Mouse (Mus musculus) bone marrow, adult 2 months (tissue): ENCODE measurements at regions not wholly inside any gene's neighbourhood (a gene's known extent, or its start where the extent isn't known, plus 50 kb on each side); places are given as distances from the start of the nearest gene placed in this dataset.
A peak's percentile ranks its signal among the peaks of the same experiment; 100 is the strongest.
"Not testable (repeated sequence)": the region's sequence is repeated elsewhere in the genome, so short reads cannot be mapped to it uniquely, and the experiment has no call there.

Experiments used
- H3K27ac ChIP-seq: fragments of 200-500 bp; 2 replicates; pipeline ENCODE4 v1.5.1; 2012; ENCODE audit warnings: low read depth, mild to moderate bottlenecking, control low read depth, inconsistent platforms, low read length; ENCODE audit not compliant: control insufficient read depth, poor library complexity, insufficient read depth
- H3K4me1 ChIP-seq: fragments of 200-500 bp; 2 replicates; pipeline ENCODE4 v1.6.1; 2011; ENCODE audit warnings: low read length; ENCODE audit not compliant: control insufficient read depth, insufficient read depth
- H3K4me3 ChIP-seq: fragments of 200-500 bp; replicated peaks from 2 replicates; pipeline ENCODE3; 2011; ENCODE audit warnings: mild to moderate bottlenecking, low read depth, low read length, control low read depth; ENCODE audit not compliant: control insufficient read depth
- CTCF ChIP-seq: fragments of 200-500 bp; IDR thresholded peaks from 2 replicates; pipeline ENCODE4 v1.5.1; 2011; ENCODE audit warnings: low read length, control low read depth; ENCODE audit not compliant: control insufficient read depth, insufficient read depth
- POLR2A ChIP-seq: fragments of 200-500 bp; IDR thresholded peaks from 2 replicates; pipeline ENCODE4 v1.6.1; 2011; ENCODE audit warnings: low read depth, mild to moderate bottlenecking, control low read depth, low read length, borderline replicate concordance; ENCODE audit not compliant: control insufficient read depth
- WGBS: fragments of 180-500 bp; shearing (Covaris S2); methylation state at CpG from one replicate; pipeline ENCODE4 v1.1.7; 2018; 5-methylcytosine and 5-hydroxymethylcytosine counted together

DNA sequence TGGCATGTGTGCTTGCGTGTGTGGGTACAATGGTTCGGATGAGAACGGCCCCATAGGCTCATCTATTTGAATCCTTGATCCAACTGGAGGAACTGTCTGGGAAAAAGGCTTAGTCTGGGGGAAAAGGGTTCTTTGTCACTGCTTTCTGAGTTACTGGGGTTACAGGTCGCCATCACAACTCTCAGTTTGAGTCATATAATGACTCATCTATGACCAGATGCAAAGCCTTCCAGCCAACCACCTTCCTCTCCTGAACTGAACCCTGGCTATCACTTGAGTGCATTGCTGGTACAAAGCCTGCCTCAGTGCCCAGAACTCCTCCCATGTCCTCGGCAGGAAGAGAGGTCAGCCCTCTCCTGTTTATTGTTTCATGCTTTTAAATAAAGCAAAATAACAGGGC, 92.2 kb upstream of the Spata13 start:
- H3K4me3 ChIP-seq, result no peak overlapping the region

GRCm38 (mm10) chr14:60544767-60545166, 89.0 kb upstream of the Spata13 start:
- TF ChIP-seq POLR2A (no peak), CTCF (no peak)
- H3K27ac ChIP-seq, result no peak overlapping the region
- no peak overlapping the region for H3K4me3 ChIP-seq
- H3K4me1 ChIP-seq, result no peaks in the 10 kb centered on the region

More for the DNA sequence above, 92.2 kb upstream of the Spata13 start:
- WGBS, result 80% methylated on average over 5 of the region's 5 CpGs
- TF ChIP-seq POLR2A (no peak), CTCF (no peak)
- Histone ChIP-seq H3K4me1 (no peaks in the 10 kb centered on the region), H3K27ac (no peak overlapping the region)

DNA sequence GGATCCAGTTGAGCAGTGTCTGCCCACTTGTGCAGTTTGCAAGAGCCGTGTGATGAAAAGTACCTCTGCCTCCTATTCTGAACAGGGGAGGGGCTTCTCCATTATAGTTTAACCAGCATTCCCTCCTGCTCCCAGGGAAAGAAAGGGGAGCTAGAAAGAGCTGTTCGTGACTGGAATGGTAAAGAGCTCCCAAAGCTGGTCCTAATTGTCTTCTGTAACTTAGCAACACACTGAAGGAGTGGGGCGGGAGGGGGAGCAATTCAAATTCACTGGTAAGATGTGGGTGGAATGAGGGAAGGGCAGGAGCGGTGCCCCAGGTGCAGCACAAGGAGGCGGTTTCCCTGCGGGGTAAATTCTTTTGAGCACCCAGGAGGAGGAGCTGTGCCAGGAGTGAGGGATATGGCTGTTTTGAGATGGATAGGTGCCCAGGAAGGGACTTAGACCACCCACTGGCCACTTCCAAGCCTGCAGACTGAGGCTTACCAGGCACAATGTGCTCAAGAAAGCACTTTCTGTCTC, 79.5 kb upstream of the Spata13 start:
- 56% methylated on average over 6 of the region's 6 CpGs for WGBS
- H3K27ac ChIP-seq, result no peak overlapping the region
- TF ChIP-seq CTCF (no peak), POLR2A (no peak)
- H3K4me3 ChIP-seq, result no peak overlapping the region
- H3K4me1 ChIP-seq, result no peaks in the 10 kb centered on the region

DNA sequence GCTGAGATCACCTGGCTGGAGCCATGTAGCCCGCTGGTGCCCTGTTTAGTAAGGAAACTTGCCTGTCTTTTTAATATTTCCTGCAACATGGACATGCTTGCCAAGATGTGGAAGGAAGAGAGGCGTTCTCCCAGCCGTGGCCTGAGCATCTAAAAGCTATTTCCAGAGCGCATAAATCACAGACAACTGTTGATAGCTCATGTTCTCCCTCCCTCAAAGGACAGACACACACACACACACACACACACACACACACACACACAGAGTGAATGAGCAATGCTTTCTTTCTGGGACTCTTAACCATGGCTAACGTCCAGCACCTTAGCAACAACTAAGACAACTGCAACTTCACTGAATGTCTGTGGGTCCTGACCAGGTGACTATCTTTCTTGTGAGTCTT, 77.3 kb upstream of the Spata13 start:
- WGBS, result 60% methylated on average over 5 of the region's 5 CpGs
- Histone ChIP-seq H3K27ac (no peak overlapping the region), H3K4me3 (no peak overlapping the region), H3K4me1 (no peaks in the 10 kb centered on the region)
- TF ChIP-seq CTCF (no peak), POLR2A (no peak)

DNA sequence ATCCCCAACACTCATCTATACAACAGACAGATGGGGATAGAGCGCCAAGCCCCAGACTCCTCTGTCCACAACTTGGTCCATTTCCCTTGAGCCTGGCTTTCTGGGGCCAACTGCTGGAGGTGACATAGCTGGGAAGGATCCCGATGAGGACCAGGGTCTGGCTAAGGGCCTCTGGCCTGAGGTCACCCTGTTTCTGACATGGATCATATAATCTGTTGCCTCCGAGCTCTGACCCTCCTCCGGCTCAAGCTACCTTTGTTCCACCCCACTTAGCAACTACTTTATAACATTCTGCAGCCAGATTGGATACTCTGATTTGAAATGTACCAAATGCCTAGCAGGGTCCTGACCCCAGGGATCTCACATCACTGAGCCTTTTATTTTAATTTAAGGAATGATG, 76.8 kb upstream of the Spata13 start:
- WGBS, result 80% methylated on average over 4 of the region's 4 CpGs
- Histone ChIP-seq H3K4me3 (no peak overlapping the region), H3K27ac (no peak overlapping the region), H3K4me1 (no peaks in the 10 kb centered on the region)
- no peak for TF ChIP-seq CTCF

DNA sequence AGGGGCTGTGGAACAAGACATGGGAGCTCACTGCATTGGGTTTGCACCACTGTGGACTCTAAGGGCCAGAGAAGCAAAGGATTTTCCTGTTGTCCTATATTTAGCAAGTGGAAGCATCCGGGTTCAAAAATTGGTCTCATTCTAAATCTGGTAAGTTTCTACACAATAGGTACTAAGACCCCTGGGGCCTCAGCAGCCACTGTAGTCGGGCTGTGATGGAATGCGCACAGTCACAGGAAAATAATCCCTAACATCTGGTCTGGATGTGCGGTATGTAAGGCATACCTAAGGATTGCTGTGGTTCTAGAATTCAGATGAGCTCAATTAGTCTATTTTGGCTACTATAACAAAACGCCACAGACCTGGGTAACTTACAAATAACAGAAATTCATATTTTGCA, 74.4 kb upstream of the Spata13 start:
- no peak overlapping the region for H3K4me3 ChIP-seq
- H3K27ac ChIP-seq, result no peak overlapping the region
- TF ChIP-seq CTCF, result no peak
- TF ChIP-seq POLR2A, result no peak
- 76% methylated on average over 5 of the region's 5 CpGs for WGBS
- H3K4me1 ChIP-seq, result no peaks in the 10 kb centered on the region

DNA sequence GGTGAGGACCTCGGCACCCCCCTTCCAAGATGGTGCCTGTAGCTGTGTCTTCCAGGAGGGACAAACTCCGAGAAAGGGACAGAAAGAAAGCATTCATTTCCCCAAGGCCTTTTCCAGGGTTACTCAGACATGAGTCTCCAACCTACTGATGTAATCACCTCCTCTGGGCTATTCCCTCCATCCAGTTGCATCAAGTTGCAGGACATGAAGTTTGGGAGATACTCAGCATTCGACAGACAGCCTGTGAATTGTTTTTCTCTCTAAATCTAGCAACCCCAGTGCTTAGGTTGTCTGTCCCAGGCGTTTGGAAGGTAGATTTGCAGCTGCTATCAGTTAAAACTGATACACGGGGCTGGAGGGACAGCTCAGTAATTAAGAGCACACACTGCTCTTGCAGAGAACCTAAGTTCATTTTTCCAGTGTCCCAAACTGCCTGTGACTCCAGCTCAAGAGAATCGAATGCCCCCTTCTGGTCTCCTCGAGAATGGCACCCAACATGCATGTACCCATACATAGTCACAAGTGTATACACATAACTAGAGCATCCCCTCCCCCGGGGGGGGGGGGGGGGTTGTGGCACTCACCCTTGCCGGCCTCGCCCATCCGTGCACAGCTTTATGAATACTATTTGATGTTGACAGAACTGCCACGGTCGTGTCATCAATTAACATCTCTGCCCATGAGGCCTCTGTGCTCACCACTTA, 73.8 kb upstream of the Spata13 start:
- Histone ChIP-seq H3K4me1 (no peaks in the 10 kb centered on the region), H3K27ac (no peak overlapping the region), H3K4me3 (no peak overlapping the region)
- 0 out of 2 replicates have a peak, but pooled peaks have one; percentile 15 for TF ChIP-seq CTCF
- no peak for TF ChIP-seq POLR2A
- WGBS, result 78% methylated on average over 13 of the region's 13 CpGs

GRCm38 (mm10) chr14:60576281-60576680, 57.5 kb upstream of the Spata13 start:
- WGBS, result 77% methylated on average over 5 of the region's 5 CpGs
- TF ChIP-seq CTCF (no peak), POLR2A (no peak)
- no peak overlapping the region for H3K27ac ChIP-seq
- H3K4me3 ChIP-seq, result no peak overlapping the region
- no peaks in the 10 kb centered on the region for H3K4me1 ChIP-seq

DNA sequence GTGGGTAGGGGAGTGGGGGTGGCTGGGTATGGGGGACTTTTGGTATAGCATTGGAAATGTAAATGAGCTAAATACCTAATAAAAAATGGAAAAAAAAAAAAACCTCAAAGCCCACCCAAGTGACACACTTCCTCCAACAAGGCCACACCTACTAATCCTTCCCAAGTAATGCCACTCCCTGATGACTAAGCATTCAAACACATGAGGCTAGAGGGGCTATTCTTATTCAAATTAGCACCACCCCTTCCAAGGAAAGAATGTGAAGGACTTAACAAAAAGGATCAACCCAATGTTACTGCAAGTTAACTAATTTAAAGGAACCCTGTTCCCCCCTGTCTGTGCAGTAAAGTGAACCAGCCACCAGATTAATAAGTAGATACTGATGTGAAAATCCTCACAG, 53.7 kb upstream of the Spata13 start:
- H3K27ac ChIP-seq, H3K4me3 ChIP-seq, H3K4me1 ChIP-seq: not testable (repeated sequence)
